Mouse (Mus musculus) olfactory bulb, adult 2 months (tissue): ENCODE measurements around the gene Col9a3.

Experiments used
- CTCF ChIP-seq: fragments of 200-500 bp; IDR thresholded peaks from 2 replicates; pipeline ENCODE4 v1.5.1; 2012; ENCODE audit warnings: low read depth, mild to moderate bottlenecking, low read length, moderate library complexity; ENCODE audit not compliant: insufficient read depth
- POLR2A ChIP-seq: fragments of 200-500 bp; IDR thresholded peaks from 2 replicates; pipeline ENCODE4 v1.6.1; 2012; ENCODE audit warnings: mild to moderate bottlenecking, low read depth, low read length, moderate library complexity; ENCODE audit not compliant: insufficient read depth

- TF ChIP-seq CTCF = no peak
- TF ChIP-seq POLR2A = no peak
Measured at GRCm38 (mm10) chr2:180583154-180583507, 14.5 kb upstream of the Col9a3 start.
